Mouse (Mus musculus): ENCODE measurements around the gene Dleu7. TPM values are rescaled to one million over a fixed set of nuclear protein-coding genes. Genes with fewer than 3 reads are reported as not detected.

Dleu7 gene
- 24.3 and 28.2 TPM in 2 replicates for polyA plus RNA-seq (2014; fragmentation: Nextera tagmentation; extraction: Ambion mirVana)

DNA sequence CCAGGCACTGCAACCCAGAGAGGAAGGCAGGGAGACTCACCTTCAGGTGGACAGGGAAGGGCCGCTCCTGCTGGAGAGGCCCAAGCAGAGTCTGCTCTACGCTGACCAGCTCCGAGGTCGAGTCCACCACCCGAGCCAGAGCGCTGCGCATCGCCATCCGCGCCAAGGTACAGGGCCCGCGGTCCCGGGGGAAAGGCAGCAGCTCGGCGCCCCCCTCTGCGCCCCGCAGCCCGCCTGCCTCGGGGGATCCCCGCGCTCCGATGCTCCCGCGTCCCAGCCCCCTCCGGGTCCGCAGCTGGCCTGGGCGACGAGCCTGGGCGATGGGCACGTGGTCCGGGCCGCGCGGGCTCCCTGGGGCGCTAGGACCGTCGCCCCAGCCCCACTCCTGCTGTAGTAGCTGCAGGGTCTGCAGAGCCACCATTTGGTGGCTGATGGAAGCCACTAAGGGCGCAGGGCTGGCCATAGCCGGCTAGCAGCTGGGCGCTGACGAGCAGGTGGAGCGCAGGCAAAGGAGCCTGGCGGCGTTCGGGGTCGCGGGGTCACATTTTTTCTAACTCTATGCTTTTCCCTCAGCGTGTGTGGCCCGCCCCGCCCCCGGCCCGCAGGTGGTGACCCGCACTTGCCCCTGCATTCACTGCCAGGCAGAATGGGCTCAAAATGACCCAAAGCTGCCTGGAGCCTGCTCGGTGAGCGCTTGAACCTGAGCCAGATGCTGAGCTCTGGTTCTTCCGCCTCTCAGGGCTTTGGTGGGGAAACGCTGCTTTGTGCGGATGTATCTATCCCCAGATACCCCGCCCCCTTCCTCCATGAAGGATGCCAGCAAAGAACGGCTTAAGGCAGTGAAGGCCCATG is at the start of gene Dleu7, which contains the start of gene Rnaseh2b:
TSS of gene Dleu7 (minus strand) at position 560 of the 852 bp plus-strand sequence.
TSS of gene Rnaseh2b (plus strand) at position 102 of the 852 bp plus-strand sequence.
- Histone ChIP-seq H3K4me2 (ENCODE audit: low read length) (peak within 1 kb of the TSS; percentile 98), H3K9ac (ENCODE audit: low read length) (peak within 1 kb of the TSS; percentile 88), H3K27me3 (replicated peaks; ENCODE audit: control insufficient read depth, insufficient read depth, low read length) (no peaks in the 10 kb centered on the region), H3K9me3 (replicated peaks; ENCODE audit: control insufficient read depth, low read length) (no peaks in the 10 kb centered on the region), H3K36me3 (ENCODE audit: control insufficient read depth, insufficient read depth, low read length) (no peaks in the 10 kb centered on the region), H3K4me3 (ENCODE audit: low read depth, low read length) (peak within 1 kb of the TSS; percentile 61), H3K4me1 (ENCODE audit: control insufficient read depth, insufficient read depth, low read length) (peaks cover 3% of the 10 kb centered on the region; the same call in 1 of the 2 replicates), H3K27ac (ENCODE audit: low read depth, low read length) (peak within 1 kb of the TSS; percentile 68; the same call in 1 of the 2 replicates)
- ATAC-seq (peak; percentile 89), DNase-seq (ENCODE audit: low spot score) (peak; percentile 72)
- WGBS = under 1% methylated on average over 52 of the region's 60 CpGs

DNA sequence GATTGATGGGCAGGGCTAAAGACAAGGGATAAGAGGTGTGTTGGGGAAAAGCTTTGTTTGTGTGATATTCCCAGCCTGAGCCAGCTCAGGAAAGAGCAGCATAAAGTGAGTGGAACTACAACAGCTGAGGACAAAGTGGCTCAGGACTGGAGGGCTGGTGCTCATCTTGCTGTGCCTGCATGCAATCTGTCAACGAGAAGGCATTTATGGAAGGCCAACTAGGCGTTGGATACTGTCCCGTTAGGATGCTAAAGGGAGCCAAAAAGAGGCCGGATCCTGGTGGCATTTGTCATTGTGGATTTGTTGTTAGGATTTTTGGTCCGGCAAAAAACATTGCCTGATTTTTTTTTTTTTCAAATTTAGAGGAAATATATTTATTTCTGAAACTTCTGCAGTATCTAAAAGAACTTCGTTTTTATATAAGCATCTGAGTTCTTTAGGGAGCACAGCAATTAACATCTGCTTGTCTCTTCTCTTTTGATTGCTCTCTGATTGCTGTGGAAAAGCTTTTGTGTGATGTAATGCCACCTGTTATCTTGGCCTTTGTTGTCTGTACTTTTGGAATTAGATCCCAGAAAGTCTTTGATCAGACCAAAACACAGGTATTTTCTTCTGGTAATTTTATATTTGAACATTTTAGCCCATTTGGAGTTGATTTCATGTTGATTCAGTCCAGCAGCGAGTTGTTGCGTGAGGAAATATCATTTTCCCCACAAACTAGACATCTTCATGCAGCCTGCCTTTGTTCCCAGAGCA is 49.2 kb upstream of the Dleu7 start:
- Histone ChIP-seq H3K9me3 (replicated peaks; ENCODE audit: control insufficient read depth, low read length) (no peaks in the 10 kb centered on the region), H3K27me3 (replicated peaks; ENCODE audit: control insufficient read depth, insufficient read depth, low read length) (no peaks in the 10 kb centered on the region), H3K9ac (ENCODE audit: low read length) (peak overlapping the region; percentile 17; the same call in 1 of the 2 replicates), H3K27ac (ENCODE audit: low read depth, low read length) (peak overlapping the region; percentile 60), H3K36me3 (ENCODE audit: control insufficient read depth, insufficient read depth, low read length) (0 out of 2 replicates have a peak, but pooled peaks cover 4% of the 10 kb centered on the region), H3K4me3 (ENCODE audit: low read depth, low read length) (no peak overlapping the region), H3K4me2 (ENCODE audit: low read length) (no peak overlapping the region), H3K4me1 (ENCODE audit: control insufficient read depth, insufficient read depth, low read length) (peaks cover 14% of the 10 kb centered on the region)
- 53% methylated on average over 8 of the region's 8 CpGs for WGBS
- DNase-seq (ENCODE audit: low spot score) (peak; percentile 45), ATAC-seq (no peak)

- 0 out of 2 replicates have a peak, but pooled peaks cover 4% of the 10 kb centered on the region for H3K36me3 ChIP-seq (ENCODE audit: control insufficient read depth, insufficient read depth, low read length)
- H3K4me3 ChIP-seq (ENCODE audit: low read depth, low read length) = no peak overlapping the region
- H3K9ac ChIP-seq (ENCODE audit: low read length) = no peak overlapping the region
- no peaks in the 10 kb centered on the region for H3K27me3 ChIP-seq (replicated peaks; ENCODE audit: control insufficient read depth, insufficient read depth, low read length)
- H3K4me1 ChIP-seq (ENCODE audit: control insufficient read depth, insufficient read depth, low read length) = peaks cover 16% of the 10 kb centered on the region
- H3K4me2 ChIP-seq (ENCODE audit: low read length) = no peak overlapping the region
- ATAC-seq = no peak
- no peaks in the 10 kb centered on the region for H3K9me3 ChIP-seq (replicated peaks; ENCODE audit: control insufficient read depth, low read length)
- 80% methylated on average over 1 of the region's 1 CpGs for WGBS
- no peak for DNase-seq (ENCODE audit: low spot score)
- no peak overlapping the region for H3K27ac ChIP-seq (ENCODE audit: low read depth, low read length)
Measured at GRCm38 (mm10) chr14:62339196-62339595, 46.3 kb upstream of the Dleu7 start.

- Histone ChIP-seq H3K27ac (ENCODE audit: low read depth, low read length) (no peak overlapping the region), H3K9me3 (replicated peaks; ENCODE audit: control insufficient read depth, low read length) (no peaks in the 10 kb centered on the region), H3K4me2 (ENCODE audit: low read length) (no peak overlapping the region), H3K4me1 (ENCODE audit: control insufficient read depth, insufficient read depth, low read length) (peaks cover 11% of the 10 kb centered on the region; the same call in 1 of the 2 replicates), H3K9ac (ENCODE audit: low read length) (no peak overlapping the region), H3K36me3 (ENCODE audit: control insufficient read depth, insufficient read depth, low read length) (no peaks in the 10 kb centered on the region), H3K4me3 (ENCODE audit: low read depth, low read length) (no peak overlapping the region), H3K27me3 (replicated peaks; ENCODE audit: control insufficient read depth, insufficient read depth, low read length) (no peaks in the 10 kb centered on the region)
- DNase-seq (ENCODE audit: low spot score) = no peak
- WGBS = 77% methylated on average over 9 of the region's 9 CpGs
- no peak for ATAC-seq
Measured at GRCm38 (mm10) chr14:62333909-62334687, 41.3 kb upstream of the Dleu7 start.

DNA sequence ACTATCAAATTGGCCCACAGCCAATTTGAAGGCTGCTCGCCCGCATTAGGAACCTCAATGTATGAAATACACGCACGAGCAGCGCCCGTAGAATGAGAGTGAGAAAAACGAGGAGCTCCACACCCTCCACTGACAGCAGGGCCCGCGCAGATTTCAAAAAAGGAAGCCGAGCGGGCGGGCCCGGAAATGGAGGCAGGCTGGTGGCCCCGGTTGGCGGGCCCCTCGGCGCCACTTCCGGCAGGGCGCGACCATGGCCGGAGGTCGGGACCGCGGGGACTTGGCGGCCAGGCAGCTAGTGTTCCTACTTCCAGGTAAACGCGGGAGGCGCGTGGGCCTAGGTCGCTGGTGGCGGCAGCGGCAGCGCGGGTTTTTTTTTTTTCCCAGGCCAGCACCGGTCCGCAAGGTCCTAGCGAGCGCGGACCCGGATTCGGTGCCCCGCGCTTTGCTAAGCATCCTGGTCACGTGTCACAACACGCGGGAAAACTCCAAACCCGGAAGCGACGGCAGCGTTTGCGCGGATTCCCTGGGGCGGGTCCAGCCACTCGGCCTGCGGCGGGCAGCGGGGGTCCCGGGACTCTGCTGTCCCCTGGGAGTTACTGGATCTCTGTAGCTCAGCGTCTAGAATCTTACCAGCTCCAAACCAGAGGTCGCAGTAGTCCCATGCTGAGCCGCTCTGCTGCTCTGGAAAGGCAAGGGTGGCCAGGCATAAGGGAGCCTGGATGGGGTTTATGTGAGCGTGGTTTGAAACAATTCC is 39.2 kb upstream of the Dleu7 start:
- Histone ChIP-seq H3K4me3 (ENCODE audit: low read depth, low read length) (peak overlapping the region; percentile 72), H3K9me3 (replicated peaks; ENCODE audit: control insufficient read depth, low read length) (no peaks in the 10 kb centered on the region), H3K27me3 (replicated peaks; ENCODE audit: control insufficient read depth, insufficient read depth, low read length) (no peaks in the 10 kb centered on the region), H3K27ac (ENCODE audit: low read depth, low read length) (peak overlapping the region; percentile 83), H3K4me2 (ENCODE audit: low read length) (peak overlapping the region; percentile 78), H3K36me3 (ENCODE audit: control insufficient read depth, insufficient read depth, low read length) (no peaks in the 10 kb centered on the region), H3K4me1 (ENCODE audit: control insufficient read depth, insufficient read depth, low read length) (peaks cover 13% of the 10 kb centered on the region; the same call in 1 of the 2 replicates), H3K9ac (ENCODE audit: low read length) (peak overlapping the region; percentile 76)
- ATAC-seq (peak; percentile 84), DNase-seq (ENCODE audit: low spot score) (peak; percentile 93)
- WGBS = under 1% methylated on average over 61 of the region's 62 CpGs

DNA sequence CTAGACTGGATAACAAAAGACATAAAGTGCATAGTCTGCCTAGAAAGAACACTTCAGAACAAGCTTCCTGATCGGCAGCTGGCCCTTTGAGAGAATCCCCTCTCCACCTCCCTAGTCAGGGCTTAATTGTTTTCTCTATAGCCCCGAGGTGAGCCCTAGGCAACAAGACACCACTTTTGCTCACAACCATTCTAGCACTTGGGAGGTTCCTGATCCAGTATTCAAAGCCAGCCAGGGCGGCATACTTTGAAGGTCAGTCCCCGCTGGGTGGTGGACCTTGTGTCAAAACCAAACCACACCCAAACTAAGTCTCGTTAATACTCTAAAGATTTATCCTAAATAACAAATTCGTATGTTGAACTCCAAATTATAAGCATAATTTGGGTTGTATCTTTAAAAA is 38.6 kb upstream of the Dleu7 start:
- DNase-seq (ENCODE audit: low spot score) (no peak), ATAC-seq (peak; percentile 37; the same call in 1 of the 2 replicates)
- Histone ChIP-seq H3K9ac (ENCODE audit: low read length) (peak overlapping the region; percentile 76), H3K27me3 (replicated peaks; ENCODE audit: control insufficient read depth, insufficient read depth, low read length) (no peaks in the 10 kb centered on the region), H3K27ac (ENCODE audit: low read depth, low read length) (peak overlapping the region; percentile 83), H3K36me3 (ENCODE audit: control insufficient read depth, insufficient read depth, low read length) (no peaks in the 10 kb centered on the region), H3K4me2 (ENCODE audit: low read length) (peak overlapping the region; percentile 78), H3K9me3 (replicated peaks; ENCODE audit: control insufficient read depth, low read length) (no peaks in the 10 kb centered on the region), H3K4me1 (ENCODE audit: control insufficient read depth, insufficient read depth, low read length) (peaks cover 17% of the 10 kb centered on the region), H3K4me3 (ENCODE audit: low read depth, low read length) (peak overlapping the region; percentile 72)
- 12% methylated on average over 6 of the region's 6 CpGs for WGBS

DNA sequence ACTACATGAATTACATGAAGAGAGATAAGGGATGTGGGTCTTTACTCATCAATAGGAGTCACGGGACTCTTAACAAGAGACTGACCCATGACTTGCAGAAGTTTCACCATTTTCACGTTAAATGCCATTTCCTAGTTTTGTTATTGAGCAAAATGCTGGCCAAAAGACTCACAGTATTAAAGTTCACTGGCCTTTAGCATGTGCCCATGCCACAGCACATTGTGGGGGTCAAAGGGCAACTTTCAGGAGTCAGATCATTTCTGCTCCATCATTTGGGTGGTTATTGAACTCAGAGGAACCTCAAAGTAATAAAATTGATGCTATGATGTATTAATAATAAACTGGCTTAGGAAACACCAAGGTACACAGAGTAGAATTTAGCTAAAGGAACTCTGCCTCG is 36.8 kb upstream of the Dleu7 start:
- H3K4me1 ChIP-seq (ENCODE audit: control insufficient read depth, insufficient read depth, low read length) = peaks cover 19% of the 10 kb centered on the region
- WGBS = 80% methylated on average over 3 of the region's 3 CpGs
- no peak overlapping the region for H3K4me2 ChIP-seq (ENCODE audit: low read length)

GRCm38 (mm10) chr14:62328606-62329005 is 35.8 kb upstream of the Dleu7 start:
- no peak for DNase-seq (ENCODE audit: low spot score)
- Histone ChIP-seq H3K27me3 (replicated peaks; ENCODE audit: control insufficient read depth, insufficient read depth, low read length) (no peaks in the 10 kb centered on the region), H3K9me3 (replicated peaks; ENCODE audit: control insufficient read depth, low read length) (no peaks in the 10 kb centered on the region), H3K36me3 (ENCODE audit: control insufficient read depth, insufficient read depth, low read length) (no peaks in the 10 kb centered on the region), H3K9ac (ENCODE audit: low read length) (no peak overlapping the region), H3K4me1 (ENCODE audit: control insufficient read depth, insufficient read depth, low read length) (peaks cover 19% of the 10 kb centered on the region), H3K4me2 (ENCODE audit: low read length) (no peak overlapping the region), H3K27ac (ENCODE audit: low read depth, low read length) (no peak overlapping the region), H3K4me3 (ENCODE audit: low read depth, low read length) (no peak overlapping the region)
- 47% methylated on average over 6 of the region's 6 CpGs for WGBS
- no peak for ATAC-seq

More for the DNA sequence above, 36.8 kb upstream of the Dleu7 start:
- no peak for DNase-seq (ENCODE audit: low spot score)
- no peak overlapping the region for H3K4me3 ChIP-seq (ENCODE audit: low read depth, low read length)
- H3K27me3 ChIP-seq (replicated peaks; ENCODE audit: control insufficient read depth, insufficient read depth, low read length) = no peaks in the 10 kb centered on the region
- H3K27ac ChIP-seq (ENCODE audit: low read depth, low read length) = no peak overlapping the region
- no peaks in the 10 kb centered on the region for H3K9me3 ChIP-seq (replicated peaks; ENCODE audit: control insufficient read depth, low read length)
- H3K9ac ChIP-seq (ENCODE audit: low read length) = no peak overlapping the region
- H3K36me3 ChIP-seq (ENCODE audit: control insufficient read depth, insufficient read depth, low read length) = no peaks in the 10 kb centered on the region
- no peak for ATAC-seq

All from forebrain, embryonic 14.5 days (tissue).